Mouse (Mus musculus): ENCODE results near the gene Crebbp. TPM values are rescaled to one million over a fixed set of nuclear protein-coding genes. Genes with fewer than 3 reads are reported as not detected.

Gene Crebbp
- total RNA-seq, 2 experiments from 2014 or later, result 39.3 to 40.0 TPM

GRCm38 (mm10) chr16:4041646-4042045, 172.2 kb downstream of the Crebbp start:
- DNase-seq, result no peak

- no peak for DNase-seq
Measured at GRCm38 (mm10) chr16:4040206-4040605, 173.6 kb downstream of the Crebbp start.

- no peak for DNase-seq
Measured at GRCm38 (mm10) chr16:4037690-4038089, 176.1 kb downstream of the Crebbp start.

GRCm38 (mm10) chr16:4036807-4037206, 177.0 kb downstream of the Crebbp start, which contains the start of gene Dnase1:
TSS of gene Dnase1 (plus strand) at chr16:4036942.
- DNase-seq, result no peak

GRCm38 (mm10) chr16:4035575-4035974, 178.2 kb downstream of the Crebbp start:
- no peak for DNase-seq

GRCm38 (mm10) chr16:4034476-4034875, 179.3 kb downstream of the Crebbp start:
- no peak for DNase-seq

GRCm38 (mm10) chr16:4033971-4034370, 179.8 kb downstream of the Crebbp start:
- no peak for DNase-seq

GRCm38 (mm10) chr16:4032341-4032748, 181.5 kb downstream of the Crebbp start:
- DNase-seq, result no peak

GRCm38 (mm10) chr16:4031441-4032274, 182.1 kb downstream of the Crebbp start:
- no peak for DNase-seq

Small RNA genes within 50 kb of the gene (microRNA-seq; reads per million reads assigned to microRNA genes)
- gene Gm23413, result 0 reads per million in 2 experiments

Other genes starting within 250 kb of the Crebbp start
- 1 to 10 TPM; 1.4 to 1.8 TPM for gene Nlrc3, start 237.4 kb downstream of the Crebbp start, total RNA-seq (2021)
- gene Slx4, start 210.2 kb downstream of the Crebbp start, total RNA-seq (2021), result 1 to 10 TPM; 7.7 to 8.8 TPM
- gene Dnase1, start 177.1 kb downstream of the Crebbp start, total RNA-seq (2021), result not detected
- 100 to 1,000 TPM; 144 to 155 TPM for gene Trap1, start 136.2 kb downstream of the Crebbp start, total RNA-seq (2021)
- gene Adcy9, start 206.5 kb upstream of the Crebbp start, total RNA-seq (2021), result 10 to 100 TPM; 21.8 to 22.3 TPM

Measured in heart, adult 18-20 months (tissue).